Mouse (Mus musculus): ENCODE measurements around the gene Adipor2.

DNA sequence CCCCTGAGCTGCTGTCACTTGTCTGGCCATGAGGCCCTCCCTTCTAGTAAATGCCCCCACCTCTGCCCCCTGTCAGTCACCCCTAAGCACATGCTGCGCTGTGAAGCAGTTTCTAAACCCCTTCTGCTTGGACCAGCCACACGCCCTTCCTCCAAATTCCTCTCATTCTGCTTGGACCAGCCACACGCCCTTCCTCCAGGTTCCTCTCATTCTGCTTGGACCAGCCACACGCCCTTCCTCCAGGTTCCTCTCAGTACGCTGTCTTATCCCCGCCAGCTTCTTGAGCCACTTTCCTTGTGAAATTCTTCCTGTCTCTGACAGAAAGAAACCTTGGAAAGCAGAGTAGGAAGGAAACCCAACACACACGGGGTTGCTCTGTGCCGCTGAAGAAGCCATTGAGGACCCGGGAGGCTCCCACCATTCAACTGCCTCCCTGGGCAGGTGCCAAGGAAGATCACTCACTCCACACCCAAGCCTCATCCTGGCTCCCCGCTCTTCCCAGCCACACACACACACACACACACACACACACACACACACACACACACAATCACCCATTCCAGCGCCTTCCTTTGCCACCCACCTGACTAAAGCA, 88.9 kb downstream of the Adipor2 start:
- TF ChIP-seq ZNF384 (IDR thresholded peaks at IDR 0.05; ENCODE audit: low read depth, low read length), result no peak
- no peak for TF ChIP-seq CHD2 (IDR thresholded peaks at IDR 0.05; ENCODE audit: low read depth, low read length)
- TF ChIP-seq MAFK (IDR thresholded peaks at IDR 0.05; ENCODE audit: insufficient read depth, low read depth, low read length), result no peak
